Mouse (Mus musculus) cerebellum, postnatal 25 days (tissue): Measurements from ENCODE around the gene Phc3.

Experiments used
- DNase-seq, 2 experiments: peaks; one replicate each; pipeline ENCODE4 v3.0.0; 2021; ENCODE audit warnings: mixed read lengths in 2 of 2

The Phc3 gene

DNA sequence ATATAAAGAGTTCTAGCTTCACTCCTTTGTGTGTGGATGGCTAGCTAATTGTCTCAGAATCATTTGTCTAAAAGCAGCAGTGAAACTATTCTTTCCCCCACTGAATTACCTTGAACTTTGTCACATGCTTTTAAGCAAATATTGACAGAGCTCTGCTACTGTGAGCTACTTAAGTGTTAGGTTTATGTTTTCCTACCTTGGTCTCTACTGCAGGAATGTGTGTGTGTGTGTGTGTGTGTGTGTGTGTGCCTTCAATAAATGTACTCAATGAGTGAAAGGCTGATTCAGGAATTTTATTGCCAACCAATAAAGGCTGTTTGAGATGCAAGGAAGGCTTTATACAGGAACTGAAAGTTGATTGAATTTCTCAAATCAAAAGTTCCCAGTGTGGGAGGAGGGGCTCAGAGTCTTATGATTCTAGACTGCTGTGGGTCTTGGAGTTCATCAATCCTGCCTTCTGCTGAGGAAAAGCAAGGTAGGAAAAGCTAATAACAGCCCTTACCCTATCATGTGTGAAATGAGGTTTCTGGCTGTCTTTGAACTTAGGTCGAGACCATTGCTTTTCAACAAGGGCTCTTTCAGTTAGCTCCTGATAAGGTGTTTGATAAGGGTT is 7.9 kb upstream of the Phc3 start:
- no peak for DNase-seq

DNA sequence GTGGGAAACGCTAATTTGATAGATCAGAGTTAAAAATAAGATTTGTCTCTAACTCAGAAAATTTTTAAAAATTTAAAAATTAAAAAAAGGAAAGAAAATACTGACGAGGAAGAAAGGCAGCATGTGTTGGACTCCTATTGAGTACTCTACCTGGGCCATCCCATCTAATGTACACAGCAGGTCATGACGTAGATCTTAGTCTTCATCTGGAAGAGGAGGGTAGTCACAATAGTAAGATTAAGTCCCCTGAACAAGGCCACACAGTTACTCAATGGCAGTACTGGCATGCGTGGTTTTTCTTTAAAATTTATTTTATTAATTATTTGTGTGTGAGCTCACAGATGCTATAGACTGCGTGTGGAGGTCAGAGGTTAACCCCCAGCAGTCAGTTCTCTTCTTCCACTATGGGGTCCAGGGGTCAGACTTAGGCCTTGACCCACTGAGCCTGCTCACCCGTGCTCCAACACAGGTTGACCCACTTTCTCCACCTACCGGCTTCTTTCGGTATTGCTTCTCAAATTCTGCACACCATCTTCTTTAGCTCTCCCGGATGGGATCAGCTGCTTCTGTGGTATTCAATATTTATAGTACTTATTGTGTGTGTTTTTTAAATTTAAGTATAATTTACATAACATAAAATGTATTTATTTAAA is 6.0 kb upstream of the Phc3 start:
- peak; percentile 55 to 82 for DNase-seq

DNA sequence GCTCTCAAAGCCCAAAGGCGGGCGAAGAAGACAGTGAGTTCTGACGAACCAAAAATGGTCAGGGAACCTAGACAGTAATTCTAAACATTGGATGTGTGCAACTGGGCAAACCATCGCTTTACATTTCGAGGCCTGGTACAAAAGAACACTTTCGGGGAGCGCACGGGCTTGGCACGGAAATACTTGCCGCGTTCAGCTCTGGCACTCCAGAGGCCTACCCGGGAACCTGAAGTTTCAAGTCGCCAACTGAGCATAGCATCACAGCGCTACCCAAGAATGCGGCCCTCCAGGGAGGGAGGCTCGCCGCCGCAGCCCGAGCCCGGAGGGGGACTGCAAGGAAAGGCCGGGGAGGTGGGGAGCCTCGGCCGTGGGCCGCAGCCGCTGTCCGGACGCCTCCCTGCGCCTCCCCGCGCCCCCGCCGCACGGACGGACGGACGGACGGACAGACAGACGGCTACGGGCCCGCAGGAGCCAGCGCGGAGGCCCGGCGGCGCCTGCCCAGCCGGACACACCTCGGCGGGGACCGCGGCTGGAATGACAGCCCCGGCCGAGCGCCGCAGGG is 603 bp downstream of the Phc3 start:
- peak; percentile 61 to 66 for DNase-seq

DNA sequence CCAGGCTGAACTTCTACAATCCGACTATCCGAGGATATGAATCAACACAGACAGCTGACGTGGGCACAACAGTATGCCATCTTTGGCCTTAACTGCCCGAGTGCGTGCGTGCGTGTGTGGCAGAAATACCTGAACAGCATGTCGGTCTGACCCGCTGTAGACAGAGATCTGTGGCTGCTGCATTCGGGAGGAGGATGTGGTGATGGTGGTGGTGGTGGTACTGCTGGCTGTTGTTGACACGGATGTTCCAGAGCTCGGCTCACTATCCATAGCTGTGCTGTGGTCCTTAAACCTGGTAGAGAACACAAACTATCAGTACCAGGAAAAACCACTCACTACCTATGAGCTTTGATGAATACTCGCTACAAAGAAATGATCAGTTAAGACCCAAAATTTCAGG is 3.6 kb downstream of the Phc3 start:
- no peak for DNase-seq

DNA sequence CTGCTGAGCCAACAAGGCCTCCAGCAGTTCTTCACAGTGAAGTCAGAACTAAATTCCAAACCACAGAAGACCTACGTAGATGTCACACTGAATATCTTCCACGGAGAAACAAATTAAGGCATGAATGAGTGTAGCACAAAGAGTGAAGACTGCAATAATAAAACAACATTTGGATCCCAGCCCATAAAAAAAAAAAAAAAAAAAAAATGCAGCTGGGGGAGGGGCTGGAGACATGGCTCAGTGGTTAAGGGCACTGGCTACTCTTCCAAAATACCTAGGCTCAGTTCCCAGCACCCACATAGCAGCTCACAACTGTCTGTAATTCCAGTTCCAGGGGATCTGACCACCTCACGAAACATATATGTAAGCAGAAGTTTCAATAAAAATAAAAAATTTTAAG is 5.0 kb downstream of the Phc3 start:
- no peak for DNase-seq

GRCm38 (mm10) chr3:30963100-30963499 is 6.1 kb downstream of the Phc3 start:
- no peak for DNase-seq

DNA sequence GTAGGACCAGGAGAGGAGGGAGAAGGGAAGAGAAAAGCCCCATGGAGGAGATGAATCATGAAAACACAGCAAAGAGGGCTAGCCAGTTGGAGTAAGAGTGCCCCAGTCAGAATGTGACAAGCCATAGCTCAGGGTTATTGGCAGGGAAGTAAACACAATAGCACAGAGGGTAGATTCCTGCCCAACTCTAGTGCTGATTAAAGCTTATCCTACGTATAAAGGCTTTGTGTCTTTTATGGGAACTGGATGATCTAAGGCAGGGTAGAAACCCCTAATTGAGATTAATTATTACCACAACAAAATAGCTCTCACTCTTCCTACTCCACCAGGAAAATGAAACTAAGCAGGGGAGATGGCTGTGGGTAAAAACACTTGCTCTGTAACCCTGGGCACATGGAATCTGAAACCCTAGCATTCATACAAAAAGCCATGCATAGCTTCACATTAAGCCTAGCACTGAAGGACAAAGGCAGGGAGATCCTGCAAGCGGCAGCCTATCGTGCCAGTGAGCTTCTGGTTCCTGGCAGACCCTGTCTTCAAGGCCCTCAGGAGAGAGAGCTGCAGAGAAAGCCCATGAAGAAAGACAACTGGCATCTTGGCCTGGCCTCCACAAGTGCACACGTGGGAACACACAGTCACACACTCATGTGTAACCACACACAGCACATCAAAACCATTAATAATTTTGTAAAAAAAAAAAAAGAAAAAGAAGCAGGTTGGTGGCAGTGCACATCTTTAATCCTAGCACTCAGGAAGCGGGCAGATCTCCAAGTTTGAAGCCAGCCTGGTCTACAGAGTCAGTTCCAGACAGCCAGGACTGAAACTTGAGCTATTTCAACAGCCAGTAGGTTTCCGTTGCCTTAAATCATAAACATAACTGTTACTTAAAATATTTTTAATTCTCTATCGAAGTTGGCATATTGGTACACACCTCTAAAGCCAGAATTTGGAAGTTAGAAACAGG is 9.1 kb downstream of the Phc3 start:
- no peak for DNase-seq

DNA sequence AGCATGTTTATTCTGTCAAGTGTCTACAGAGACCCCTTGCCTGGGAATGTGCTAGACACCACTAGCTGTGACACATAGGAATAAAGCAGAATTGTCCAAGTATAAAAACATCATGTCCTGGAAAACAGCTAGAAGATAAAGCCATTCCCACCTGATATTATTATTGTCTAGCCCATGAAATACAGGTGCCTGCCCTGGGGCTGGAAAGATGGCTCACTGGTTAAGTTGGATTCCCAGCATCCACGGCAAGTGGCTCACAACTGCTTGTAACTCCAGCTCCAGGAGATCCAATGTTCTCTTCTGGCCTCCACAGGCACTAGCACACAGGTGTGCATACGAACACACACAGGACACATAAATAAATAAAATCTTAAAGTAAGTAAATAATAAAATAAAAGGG is 10.5 kb downstream of the Phc3 start:
- DNase-seq: no peak

- no peak for DNase-seq
These were observed 12.9 kb downstream of the Phc3 start for GRCm38 (mm10) chr3:30956327-30956726.

DNA sequence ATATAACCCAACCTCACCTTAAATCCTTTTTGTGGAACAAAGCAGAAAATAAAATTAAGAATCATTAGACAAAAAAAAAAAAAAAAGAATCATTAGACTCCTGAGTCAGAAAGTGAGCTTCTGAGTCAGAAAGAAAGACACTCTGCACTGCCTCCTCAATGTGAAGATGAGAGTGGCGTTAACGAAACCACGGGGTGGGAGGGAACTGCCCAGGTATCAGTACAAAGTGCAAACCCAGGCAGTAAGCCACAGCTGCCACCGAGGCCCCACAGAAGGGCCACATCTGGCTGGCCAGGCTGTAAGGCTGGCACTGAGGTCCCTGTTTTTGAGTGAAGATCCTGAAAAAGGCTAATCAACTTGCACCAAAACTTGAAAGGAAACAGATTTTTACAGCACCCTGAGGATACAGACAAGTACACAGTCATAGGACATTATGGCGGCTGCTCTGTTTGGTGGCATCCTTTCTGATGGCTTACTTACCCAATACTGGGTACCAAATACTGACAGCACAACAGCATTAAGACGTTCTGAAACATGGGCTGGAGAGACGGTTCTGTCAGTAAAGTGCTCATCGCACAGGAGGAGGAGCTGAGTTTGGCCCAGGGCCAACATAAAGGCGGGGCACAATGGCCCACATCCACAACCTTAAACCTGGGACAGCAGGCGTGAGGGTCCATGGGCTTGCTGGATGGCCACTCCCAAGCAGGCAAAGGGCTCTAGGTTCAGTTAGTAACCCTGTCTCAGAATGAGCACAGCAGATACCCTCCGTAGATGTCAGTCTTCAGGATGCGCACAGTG is 16.7 kb downstream of the Phc3 start:
- peak in 1 of 2 experiments; percentile 29 for DNase-seq

DNA sequence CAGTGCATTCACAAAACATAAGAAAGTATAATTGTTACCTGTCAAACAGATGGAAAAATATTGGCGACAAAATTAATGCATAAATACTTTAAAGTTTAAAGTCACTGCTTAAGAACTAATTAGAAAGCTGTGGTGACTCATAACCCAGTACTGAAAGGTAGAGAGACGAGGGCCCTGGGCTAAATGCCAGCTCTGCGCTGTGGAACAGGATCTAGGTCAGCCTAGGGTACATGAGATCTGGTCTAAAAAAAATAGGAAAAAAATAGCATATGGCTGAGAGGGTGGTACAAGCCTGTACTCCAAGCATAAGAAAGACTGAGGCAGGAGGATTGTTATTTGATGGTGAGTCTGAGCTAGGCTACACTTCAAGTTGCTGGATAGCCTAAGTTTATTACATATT is 17.6 kb downstream of the Phc3 start:
- DNase-seq: peak; percentile 80 to 90

DNA sequence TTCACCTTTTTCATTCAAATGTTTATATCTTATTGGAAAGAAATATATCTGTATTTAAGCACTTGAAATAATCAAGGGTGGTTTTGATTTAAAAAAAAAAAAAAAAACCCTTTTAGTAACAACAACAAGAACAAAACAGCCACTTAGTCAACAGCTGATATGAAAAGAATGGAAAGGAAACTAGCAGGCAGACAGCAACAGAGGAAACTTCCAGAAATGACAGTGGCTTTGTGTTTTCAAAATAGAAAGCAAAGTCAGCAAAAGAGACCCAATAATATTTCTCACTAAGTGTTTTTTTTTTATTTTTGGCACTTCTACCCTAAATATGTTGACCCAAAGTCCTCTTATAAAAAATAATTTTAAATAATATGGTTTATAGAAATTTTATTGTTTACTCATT is 34.8 kb downstream of the Phc3 start:
- no peak for DNase-seq

GRCm38 (mm10) chr3:30929828-30930227 is 39.4 kb downstream of the Phc3 start:
- DNase-seq: no peak

- DNase-seq: no peak
These were observed 41.6 kb downstream of the Phc3 start for GRCm38 (mm10) chr3:30927664-30928063.

DNA sequence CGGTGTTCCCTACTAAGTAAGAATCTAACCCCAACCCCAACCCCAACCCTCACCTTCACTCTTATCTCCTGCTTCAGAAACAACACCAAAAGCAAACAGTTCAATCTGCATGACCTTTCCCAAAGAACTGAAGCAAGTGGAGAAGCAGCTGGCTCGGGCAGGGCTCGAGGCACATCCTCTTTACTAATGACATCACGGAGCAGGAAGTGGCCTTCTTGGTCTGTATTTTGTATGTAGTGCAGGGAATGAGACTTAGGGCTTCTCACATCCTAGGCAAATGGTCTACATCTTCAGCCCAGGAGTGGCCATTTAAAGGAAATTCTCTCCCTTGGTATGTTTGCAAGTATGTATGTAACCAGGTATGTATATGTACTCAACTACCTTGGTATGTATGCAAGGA is 52.1 kb downstream of the Phc3 start:
- DNase-seq: no peak

GRCm38 (mm10) chr3:30904658-30905057 is 64.6 kb downstream of the Phc3 start:
- no peak for DNase-seq

- DNase-seq: no peak
These were observed 69.8 kb downstream of the Phc3 start for GRCm38 (mm10) chr3:30899407-30899806.

GRCm38 (mm10) chr3:30896721-30897120 is 72.5 kb downstream of the Phc3 start:
- DNase-seq: no peak

DNA sequence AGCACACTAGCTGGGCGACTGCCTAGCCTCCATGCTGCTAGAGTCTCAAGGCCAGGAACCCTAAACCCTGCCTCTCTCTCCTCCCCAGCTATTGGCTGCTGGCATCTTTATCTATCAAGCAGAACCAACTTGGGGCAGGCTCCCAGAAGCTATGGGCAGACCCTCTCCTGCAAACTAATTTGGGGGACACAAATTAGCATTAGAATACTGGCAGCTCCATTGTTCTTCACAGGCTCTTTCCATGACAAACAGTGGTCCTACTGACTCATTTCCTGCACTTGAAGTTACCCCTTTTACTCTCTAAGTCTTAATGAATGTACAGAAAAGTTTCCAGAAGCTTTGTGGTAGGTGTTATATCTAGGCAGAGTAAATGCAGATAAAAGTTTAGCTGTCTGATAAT is 80.2 kb downstream of the Phc3 start:
- no peak for DNase-seq

DNA sequence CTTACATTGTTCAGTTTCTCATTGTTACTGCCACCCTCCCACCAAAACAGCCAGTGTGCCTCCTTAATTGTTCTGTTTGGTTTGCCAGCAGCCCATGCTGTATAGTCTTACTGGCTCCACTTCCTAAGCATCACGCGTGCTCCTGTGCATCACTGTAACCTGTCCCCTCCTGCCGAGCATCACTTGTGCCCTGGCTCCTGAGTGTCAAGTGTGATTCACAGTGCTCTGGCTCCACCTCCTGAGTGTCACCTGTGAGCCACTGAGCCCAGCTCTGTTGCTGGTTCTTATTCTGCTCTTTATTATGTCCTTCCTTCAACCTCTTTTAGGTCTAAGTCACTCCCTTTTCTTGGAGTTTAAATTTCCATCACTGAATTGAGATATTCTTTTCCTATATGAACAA is 81.8 kb downstream of the Phc3 start:
- no peak for DNase-seq

- DNase-seq: no peak
These were observed 92.5 kb downstream of the Phc3 start for GRCm38 (mm10) chr3:30876709-30877108.

- no peak for DNase-seq
These were observed 99.2 kb downstream of the Phc3 start for GRCm38 (mm10) chr3:30869995-30870394.

GRCm38 (mm10) chr3:30868625-30869024 is 100.6 kb downstream of the Phc3 start:
- DNase-seq: no peak
